Mouse (Mus musculus) C2C12 (cell line): Measurements from ENCODE around the gene Gria4.

Experiments used
- CEBPB ChIP-seq: IDR thresholded peaks from one replicate; pipeline ENCODE4 v1.6.1; 2011; ENCODE audit warnings: low read depth, mild to moderate bottlenecking, control low read depth, moderate library complexity
- CTCF ChIP-seq: IDR thresholded peaks from one replicate; pipeline ENCODE4 v1.5.1; 2011; ENCODE audit not compliant: control insufficient read depth, insufficient read depth, insufficient read length

DNA sequence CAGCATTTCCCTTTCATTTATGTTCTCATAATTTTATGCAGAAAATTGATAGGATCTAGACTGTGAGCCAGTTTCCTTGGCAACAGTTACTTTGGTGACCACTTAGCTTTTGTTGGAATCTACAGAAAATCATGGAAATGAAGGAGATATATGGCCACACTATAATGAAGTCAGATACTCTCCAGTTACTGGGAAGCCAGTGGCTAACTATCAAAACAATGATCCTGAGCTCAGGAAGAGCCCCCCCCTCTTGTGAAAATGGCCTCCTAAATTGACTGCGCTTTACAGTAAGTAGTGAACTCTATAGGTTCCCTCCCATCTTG is 281.5 kb downstream of the Gria4 start:
- TF ChIP-seq CTCF (no peak), CEBPB (no peak)
